Mouse (Mus musculus) MEL (cell line): ENCODE results near the gene 4930564D02Rik. TPM values are rescaled to one million over a fixed set of nuclear protein-coding genes. Genes with fewer than 3 reads are reported as not detected.

ENCODE experiments used
- DNase-seq: peaks from one replicate; pipeline ENCODE4 v3.0.0; 2011; ENCODE audit warnings: low read depth, low spot score
- H3K27ac ChIP-seq: 2 replicates; pipeline ENCODE4 v1.5.1; 2012; ENCODE audit warnings: low read depth, mild to moderate bottlenecking, control low read depth, low read length, moderate library complexity; ENCODE audit not compliant: control insufficient read depth
- H3K27me3 ChIP-seq, 2 experiments: fragments of 150-350 bp in 1 of 2; sonication (generic) in 1 of 2; 2 replicates each; pipeline ENCODE4 v1.6.1; 2012; ENCODE audit warnings: low read length in 2 of 2, mild to moderate bottlenecking in 2 of 2, improper control_type of control experiment in 1 of 2, moderate library complexity in 1 of 2; ENCODE audit not compliant: insufficient read depth in 2 of 2, control insufficient read depth in 1 of 2
- H3K36me3 ChIP-seq, 2 experiments: 2 replicates each; pipeline ENCODE4 v1.6.1; 2012 to 2014; ENCODE audit warnings: low read length in 2 of 2, improper control_type of control experiment in 1 of 2, inconsistent platforms in 1 of 2, mild to moderate bottlenecking in 1 of 2; ENCODE audit not compliant: insufficient read depth in 2 of 2, control insufficient read depth in 1 of 2
- H3K4me1 ChIP-seq, 2 experiments: fragments of 150-350 bp in 1 of 2; sonication (generic) in 1 of 2; 2 replicates each; pipeline ENCODE4 v1.6.1; 2012; ENCODE audit warnings: low read length in 2 of 2, improper control_type of control experiment in 1 of 2, mild to moderate bottlenecking in 1 of 2; ENCODE audit not compliant: insufficient read depth in 2 of 2, control insufficient read depth in 1 of 2
- H3K4me3 ChIP-seq, 2 experiments: fragments of 150-350 bp in 1 of 2; sonication (generic) in 1 of 2; 2 replicates each; pipeline ENCODE4 v1.5.1; 2012; ENCODE audit warnings: low read depth in 2 of 2, low read length in 2 of 2, mild to moderate bottlenecking in 2 of 2, moderate library complexity in 2 of 2, control low read depth in 1 of 2, improper control_type of control experiment in 1 of 2; ENCODE audit not compliant: control insufficient read depth in 1 of 2, insufficient read depth in 1 of 2
- H3K79me2 ChIP-seq: 2 replicates; pipeline ENCODE4 v1.6.1; 2012; ENCODE audit warnings: mild to moderate bottlenecking, low read length, moderate library complexity; ENCODE audit not compliant: control insufficient read depth, poor library complexity, insufficient read depth
- H3K9ac ChIP-seq: 2 replicates; pipeline ENCODE4 v1.6.1; 2012; ENCODE audit warnings: low read depth, mild to moderate bottlenecking, control low read depth, low read length, moderate library complexity; ENCODE audit not compliant: control insufficient read depth, poor library complexity, severe bottlenecking
- H3K9me3 ChIP-seq: fragments of 150-350 bp; sonication (generic); replicated peaks from 2 replicates; pipeline ENCODE4 v1.6.1; 2012; ENCODE audit warnings: mild to moderate bottlenecking, low read length, improper control_type of control experiment, moderate library complexity; ENCODE audit not compliant: insufficient read depth
- BHLHE40 ChIP-seq: IDR thresholded peaks from 2 replicates; pipeline ENCODE4 v1.6.1; 2012; ENCODE audit warnings: low read depth, mild to moderate bottlenecking, inconsistent platforms, low read length, improper control_type of control experiment, borderline replicate concordance
- CHD2 ChIP-seq: IDR thresholded peaks from 2 replicates; pipeline ENCODE4 v1.6.1; 2011; ENCODE audit warnings: low read length, improper control_type of control experiment
- CTCF ChIP-seq, 3 experiments: IDR thresholded peaks in 2 of 3; conservative IDR thresholded peaks in 1 of 3; 2 replicates each; pipeline ENCODE4 v1.5.1; 2011 to 2012; ENCODE audit warnings: low read length in 3 of 3, low read depth in 2 of 3, mild to moderate bottlenecking in 2 of 3, improper control_type of control experiment in 1 of 3, inconsistent platforms in 1 of 3, mixed read lengths in 1 of 3, moderate library complexity in 1 of 3; ENCODE audit not compliant: control insufficient read depth in 1 of 3, insufficient read depth in 1 of 3, poor library complexity in 1 of 3, severe bottlenecking in 1 of 3
- E2F4 ChIP-seq: IDR thresholded peaks from 2 replicates; pipeline ENCODE4 v1.6.1; 2011; ENCODE audit warnings: low read depth, low read length, improper control_type of control experiment, borderline replicate concordance
- ETS1 ChIP-seq: IDR thresholded peaks from 2 replicates; pipeline ENCODE4 v1.6.1; 2012; ENCODE audit warnings: low read depth, mild to moderate bottlenecking, inconsistent platforms, low read length, improper control_type of control experiment, moderate library complexity
- GATA1 ChIP-seq: IDR thresholded peaks from 2 replicates; pipeline ENCODE4 v1.6.1; 2011; ENCODE audit warnings: low read depth, low read length, improper control_type of control experiment
- JUND ChIP-seq: IDR thresholded peaks from 2 replicates; pipeline ENCODE4 v1.6.1; 2011; ENCODE audit warnings: low read depth, mild to moderate bottlenecking, improper control_type of control experiment, low read length
- MAX ChIP-seq: IDR thresholded peaks from 2 replicates; pipeline ENCODE4 v1.6.1; 2011; ENCODE audit warnings: low read length, improper control_type of control experiment
- MAZ ChIP-seq: IDR thresholded peaks from 2 replicates; pipeline ENCODE4 v1.6.1; 2012; ENCODE audit warnings: low read depth, mild to moderate bottlenecking, inconsistent platforms, low read length, improper control_type of control experiment
- MXI1 ChIP-seq: IDR thresholded peaks from 2 replicates; pipeline ENCODE4 v1.6.1; 2011; ENCODE audit warnings: mild to moderate bottlenecking, low read depth, low read length, improper control_type of control experiment
- MYC ChIP-seq: IDR thresholded peaks from 2 replicates; pipeline ENCODE4 v1.6.1; 2011; ENCODE audit warnings: low read depth, mild to moderate bottlenecking, low read length, improper control_type of control experiment, moderate library complexity
- NELFE ChIP-seq: IDR thresholded peaks from 2 replicates; pipeline ENCODE4 v1.6.1; 2011; ENCODE audit warnings: low read depth, low read length, improper control_type of control experiment
- NRF1 ChIP-seq: IDR thresholded peaks from 2 replicates; pipeline ENCODE4 v1.6.1; 2014; ENCODE audit warnings: low read depth, mild to moderate bottlenecking, inconsistent platforms, low read length, improper control_type of control experiment, moderate library complexity; ENCODE audit not compliant: poor library complexity, insufficient read depth, severe bottlenecking
- POLR2A ChIP-seq, 2 experiments: IDR thresholded peaks; 2 replicates each; pipeline ENCODE4 v1.6.1; 2011 to 2012; ENCODE audit warnings: low read length in 2 of 2, mild to moderate bottlenecking in 2 of 2, control low read depth in 1 of 2, improper control_type of control experiment in 1 of 2, low read depth in 1 of 2, moderate library complexity in 1 of 2; ENCODE audit not compliant: control insufficient read depth in 1 of 2, insufficient read depth in 1 of 2, poor library complexity in 1 of 2
- POLR2AphosphoS2 ChIP-seq: IDR thresholded peaks from 2 replicates; pipeline ENCODE4 v1.6.1; 2011; ENCODE audit warnings: low read length, improper control_type of control experiment
- POLR2AphosphoS5 ChIP-seq: IDR thresholded peaks from 2 replicates; pipeline ENCODE4 v1.6.1; 2012; ENCODE audit warnings: low read depth, borderline replicate concordance, mild to moderate bottlenecking, inconsistent platforms, low read length, moderate library complexity, mixed read lengths
- SIN3A ChIP-seq: IDR thresholded peaks from 2 replicates; pipeline ENCODE4 v1.6.1; 2012; ENCODE audit warnings: low read length, improper control_type of control experiment, inconsistent platforms
- TCF12 ChIP-seq: IDR thresholded peaks from 2 replicates; pipeline ENCODE4 v1.6.1; 2014; ENCODE audit warnings: low read depth, mild to moderate bottlenecking, inconsistent platforms, low read length, improper control_type of control experiment, moderate library complexity
- ZKSCAN1 ChIP-seq: IDR thresholded peaks from 2 replicates; pipeline ENCODE4 v1.6.1; 2012; ENCODE audit warnings: low read depth, mild to moderate bottlenecking, inconsistent platforms, low read length, improper control_type of control experiment, moderate library complexity
- ZMIZ1 ChIP-seq: IDR thresholded peaks from 2 replicates; pipeline ENCODE4 v1.6.1; 2012; ENCODE audit warnings: low read depth, mild to moderate bottlenecking, inconsistent platforms, low read length, improper control_type of control experiment, moderate library complexity
- polyA plus RNA-seq, 2 experiments: library from polyadenylated mRNA; stranded (reverse) in 1 of 2; unstranded in 1 of 2; fragments of >175 nt in 1 of 2; fragments of >200 nt in 1 of 2; gene quantifications; 2 replicates each; pipeline versions ENCODE4 v1.2.1 to v1.2.4; 2012; ENCODE audit warnings: low replicate concordance in 2 of 2, low read depth in 1 of 2; ENCODE audit not compliant: insufficient read length in 2 of 2, insufficient read depth in 1 of 2, missing spikeins in 1 of 2
- total RNA-seq: library from RNA; depleted of rRNA; stranded (reverse); fragments of 300-350 nt; gene quantifications from 2 replicates; pipeline ENCODE4 v1.2.3, GENCODE M21; 2012

Gene 4930564D02Rik
- total and polyA plus RNA-seq, 3 experiments, result not detected

DNA sequence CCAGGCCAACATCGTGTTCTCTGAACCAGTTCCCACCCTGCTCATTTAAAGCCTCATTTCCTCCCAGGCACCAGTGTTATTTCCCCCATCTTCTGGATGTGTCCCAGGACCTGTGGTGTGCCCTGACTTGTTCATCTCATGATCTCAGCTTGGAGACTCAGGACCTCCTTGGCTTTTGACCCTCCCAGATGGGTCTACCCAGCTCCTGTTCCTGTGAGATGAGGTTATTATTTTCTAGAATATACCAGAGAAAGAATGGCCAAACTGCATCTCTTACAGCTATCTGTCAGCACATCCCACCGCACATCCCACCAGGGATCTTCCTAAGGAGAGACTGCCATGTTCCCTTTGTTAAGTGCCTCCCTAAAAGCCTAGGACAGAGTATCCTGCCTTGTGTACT, 22.0 kb downstream of the 4930564D02Rik start:
- Histone ChIP-seq H3K9me3 (no peaks in the 10 kb centered on the region), H3K27ac (no peak overlapping the region), H3K27me3 (no peaks in the 10 kb centered on the region), H3K9ac (no peak overlapping the region), H3K79me2 (no peaks in the 10 kb centered on the region), H3K4me3 (no peak overlapping the region), H3K36me3 (no peaks in the 10 kb centered on the region), H3K4me1 (no peaks in the 10 kb centered on the region)
- TF ChIP-seq ETS1 (no peak), TCF12 (no peak), CHD2 (no peak), CTCF (IDR thresholded peaks at IDR 0.05 in 2 of 3, conservative IDR thresholded peaks at IDR 0.05 in 1 of 3; ENCODE audit: control insufficient read depth in 1 of 3, insufficient read depth in 1 of 3, low read depth in 2 of 3, low read length in 3 of 3, poor library complexity in 1 of 3, severe bottlenecking in 1 of 3) (no peak), ZMIZ1 (no peak), BHLHE40 (no peak), POLR2AphosphoS2 (no peak), POLR2A (IDR thresholded peaks at IDR 0.05; ENCODE audit: control insufficient read depth in 1 of 2, insufficient read depth in 1 of 2, low read depth in 1 of 2, low read length in 2 of 2, poor library complexity in 1 of 2) (no peak), E2F4 (no peak), JUND (no peak), NRF1 (no peak), MAZ (no peak), MAX (no peak), MYC (no peak), ZKSCAN1 (no peak), GATA1 (no peak)
- no peak for DNase-seq

- H3K9me3 ChIP-seq, result no peaks in the 10 kb centered on the region
- no peak overlapping the region for H3K9ac ChIP-seq
- no peak for DNase-seq
- TF ChIP-seq POLR2AphosphoS2 (no peak), GATA1 (no peak), MXI1 (no peak), SIN3A (no peak), POLR2AphosphoS5 (no peak), E2F4 (no peak), NELFE (no peak)
- H3K27ac ChIP-seq, result no peak overlapping the region
- no peaks in the 10 kb centered on the region for H3K36me3 ChIP-seq
- H3K4me3 ChIP-seq, result no peak overlapping the region
- no peaks in the 10 kb centered on the region for H3K79me2 ChIP-seq
- H3K4me1 ChIP-seq, result no peaks in the 10 kb centered on the region
- no peaks in the 10 kb centered on the region for H3K27me3 ChIP-seq
Measured at GRCm38 (mm10) chr3:105090147-105090546, 23.5 kb downstream of the 4930564D02Rik start.
